Mouse (Mus musculus): ENCODE results near the gene Yif1b. TPM values are rescaled to one million over a fixed set of nuclear protein-coding genes. Genes with fewer than 3 reads are reported as not detected.

Yif1b gene
- total and polyA plus RNA-seq, 3 experiments: 94.8 to 143 TPM; not detected in 1

- H3K9ac ChIP-seq (ENCODE audit: control insufficient read depth, low read depth, low read length, poor library complexity, severe bottlenecking): no peak overlapping the region
- TF ChIP-seq ETS1 (IDR thresholded peaks at IDR 0.05; ENCODE audit: low read depth, low read length): no peak
- DNase-seq (ENCODE audit: low read depth, low spot score): no peak
- no peaks in the 10 kb centered on the region for H3K4me1 ChIP-seq (ENCODE audit: control insufficient read depth in 1 of 2, insufficient read depth in 2 of 2, low read length in 2 of 2)
- H3K27me3 ChIP-seq (ENCODE audit: control insufficient read depth in 1 of 2, insufficient read depth in 2 of 2, low read length in 2 of 2): no peaks in the 10 kb centered on the region
- no peaks in the 10 kb centered on the region for H3K36me3 ChIP-seq (ENCODE audit: control insufficient read depth in 1 of 2, insufficient read depth in 2 of 2, low read length in 2 of 2)
- no peaks in the 10 kb centered on the region for H3K9me3 ChIP-seq (replicated peaks; ENCODE audit: insufficient read depth, low read length)
- H3K4me3 ChIP-seq (ENCODE audit: control insufficient read depth in 1 of 2, insufficient read depth in 1 of 2, low read depth in 2 of 2, low read length in 2 of 2): no peak overlapping the region
- no peaks in the 10 kb centered on the region for H3K79me2 ChIP-seq (ENCODE audit: control insufficient read depth, insufficient read depth, low read length, poor library complexity)
- H3K27ac ChIP-seq (ENCODE audit: control insufficient read depth, low read depth, low read length): no peak overlapping the region
Observed at GRCm38 (mm10) chr7:29246015-29246414, 7.9 kb downstream of the Yif1b start.

DNA sequence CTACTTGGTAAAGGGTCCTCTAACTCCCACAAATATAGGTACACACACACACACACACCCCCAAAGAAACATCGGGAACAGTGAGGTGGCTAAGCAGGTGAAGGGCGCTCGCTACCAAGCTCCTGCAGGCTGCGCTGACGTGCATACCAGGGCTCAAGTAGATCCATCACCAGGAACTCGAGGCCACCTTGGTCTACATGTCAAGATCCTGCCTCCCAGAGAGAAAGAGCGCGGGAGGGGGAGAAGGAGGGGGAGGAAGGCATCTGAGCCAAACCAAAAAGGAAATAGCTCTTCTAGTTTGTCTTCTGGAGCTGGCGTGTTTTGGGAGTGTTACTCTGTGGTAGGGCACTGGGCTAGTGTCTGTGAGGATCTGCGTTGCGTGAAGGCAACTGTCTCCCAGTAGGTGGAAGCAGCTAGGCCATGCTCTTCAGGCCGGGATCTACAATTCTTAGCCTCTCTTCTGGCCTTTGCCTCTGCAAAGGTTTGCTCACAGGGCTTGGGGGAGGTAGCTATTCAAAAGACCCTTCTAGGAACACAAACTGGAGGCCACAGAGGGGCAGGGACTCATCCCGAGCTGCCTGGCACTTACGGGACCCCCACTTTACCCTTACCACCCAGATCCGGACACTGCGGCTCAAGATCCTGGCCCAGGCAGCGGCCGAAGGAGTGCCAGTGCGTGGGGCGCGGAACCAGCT is 8.6 kb downstream of the Yif1b start:
- no peak overlapping the region for H3K9ac ChIP-seq (ENCODE audit: control insufficient read depth, low read depth, low read length, poor library complexity, severe bottlenecking)
- H3K27ac ChIP-seq (ENCODE audit: control insufficient read depth, low read depth, low read length): no peak overlapping the region
- H3K79me2 ChIP-seq (ENCODE audit: control insufficient read depth, insufficient read depth, low read length, poor library complexity): no peaks in the 10 kb centered on the region
- H3K36me3 ChIP-seq (ENCODE audit: control insufficient read depth in 1 of 2, insufficient read depth in 2 of 2, low read length in 2 of 2): no peaks in the 10 kb centered on the region
- H3K4me3 ChIP-seq (ENCODE audit: control insufficient read depth in 1 of 2, insufficient read depth in 1 of 2, low read depth in 2 of 2, low read length in 2 of 2): no peak overlapping the region
- H3K27me3 ChIP-seq (ENCODE audit: control insufficient read depth in 1 of 2, insufficient read depth in 2 of 2, low read length in 2 of 2): no peaks in the 10 kb centered on the region
- no peaks in the 10 kb centered on the region for H3K4me1 ChIP-seq (ENCODE audit: control insufficient read depth in 1 of 2, insufficient read depth in 2 of 2, low read length in 2 of 2)
- DNase-seq (ENCODE audit: low read depth, low spot score): no peak
- H3K9me3 ChIP-seq (replicated peaks; ENCODE audit: insufficient read depth, low read length): no peaks in the 10 kb centered on the region
- no peak for TF ChIP-seq USF2 (IDR thresholded peaks at IDR 0.05; ENCODE audit: borderline replicate concordance in 1 of 2, insufficient read depth in 1 of 2, low read depth in 1 of 2, low read length in 2 of 2)
- TF ChIP-seq ZKSCAN1 (IDR thresholded peaks at IDR 0.05; ENCODE audit: low read depth, low read length): no peak
- TF ChIP-seq CHD1 (IDR thresholded peaks at IDR 0.05; ENCODE audit: low read depth, low read length): no peak
- no peak for TF ChIP-seq TBP (IDR thresholded peaks at IDR 0.05; ENCODE audit: low read depth, low read length)
- TF ChIP-seq TCF12 (IDR thresholded peaks at IDR 0.05; ENCODE audit: low read depth, low read length): no peak
- TF ChIP-seq KAT2A (conservative IDR thresholded peaks at IDR 0.05; ENCODE audit: low read depth, low read length): no peak
- no peak for TF ChIP-seq CHD2 (IDR thresholded peaks at IDR 0.05; ENCODE audit: low read length)
- no peak for TF ChIP-seq E2F4 (IDR thresholded peaks at IDR 0.05; ENCODE audit: borderline replicate concordance, low read depth, low read length)
- no peak for TF ChIP-seq POLR2AphosphoS5 (IDR thresholded peaks at IDR 0.05; ENCODE audit: borderline replicate concordance, low read depth, low read length)
- no peak for TF ChIP-seq GABPA (IDR thresholded peaks at IDR 0.05; ENCODE audit: low read depth, low read length)
- TF ChIP-seq ZNF384 (IDR thresholded peaks at IDR 0.05; ENCODE audit: low read depth, low read length): no peak
- no peak for TF ChIP-seq MYC (IDR thresholded peaks at IDR 0.05; ENCODE audit: low read depth, low read length)
- TF ChIP-seq ZC3H11A (IDR thresholded peaks at IDR 0.05; ENCODE audit: low read depth, low read length): no peak

GRCm38 (mm10) chr7:29247314-29247700 is 9.2 kb downstream of the Yif1b start:
- no peaks in the 10 kb centered on the region for H3K9me3 ChIP-seq (replicated peaks; ENCODE audit: insufficient read depth, low read length)
- no peaks in the 10 kb centered on the region for H3K36me3 ChIP-seq (ENCODE audit: control insufficient read depth in 1 of 2, insufficient read depth in 2 of 2, low read length in 2 of 2)
- no peaks in the 10 kb centered on the region for H3K79me2 ChIP-seq (ENCODE audit: control insufficient read depth, insufficient read depth, low read length, poor library complexity)
- TF ChIP-seq RAD21 (IDR thresholded peaks at IDR 0.05; ENCODE audit: low read depth, low read length) (peak; percentile 46), SMC3 (IDR thresholded peaks at IDR 0.05; ENCODE audit: low read depth, low read length) (peak; percentile 87), TCF12 (IDR thresholded peaks at IDR 0.05; ENCODE audit: low read depth, low read length) (0 out of 2 replicates have a peak, but pooled peaks have one; percentile 10), POLR2A (IDR thresholded peaks at IDR 0.05; ENCODE audit: control insufficient read depth in 1 of 2, insufficient read depth in 1 of 2, low read depth in 1 of 2, low read length in 2 of 2, poor library complexity in 1 of 2) (no peak), ZC3H11A (IDR thresholded peaks at IDR 0.05; ENCODE audit: low read depth, low read length) (peak; percentile 64), MAZ (IDR thresholded peaks at IDR 0.05; ENCODE audit: low read depth, low read length) (peak; percentile 60; the same call in 1 of the 2 replicates), USF1 (IDR thresholded peaks at IDR 0.05; ENCODE audit: low read depth, low read length) (no peak), CTCF (IDR thresholded peaks at IDR 0.05 in 2 of 3, conservative IDR thresholded peaks at IDR 0.05 in 1 of 3; ENCODE audit: control insufficient read depth in 1 of 3, insufficient read depth in 1 of 3, low read depth in 2 of 3, low read length in 3 of 3, poor library complexity in 1 of 3, severe bottlenecking in 1 of 3) (peak; percentile 81 to 99 (median 89)), HCFC1 (IDR thresholded peaks at IDR 0.05; ENCODE audit: low read depth, low read length) (0 out of 2 replicates have a peak, but pooled peaks have one; percentile 15), CHD1 (IDR thresholded peaks at IDR 0.05; ENCODE audit: low read depth, low read length) (no peak)
- peak; percentile 76 for DNase-seq (ENCODE audit: low read depth, low spot score)
- H3K27me3 ChIP-seq (ENCODE audit: control insufficient read depth in 1 of 2, insufficient read depth in 2 of 2, low read length in 2 of 2): no peaks in the 10 kb centered on the region
- no peaks in the 10 kb centered on the region for H3K4me1 ChIP-seq (ENCODE audit: control insufficient read depth in 1 of 2, insufficient read depth in 2 of 2, low read length in 2 of 2)
- no peak overlapping the region for H3K9ac ChIP-seq (ENCODE audit: control insufficient read depth, low read depth, low read length, poor library complexity, severe bottlenecking)
- H3K27ac ChIP-seq (ENCODE audit: control insufficient read depth, low read depth, low read length): no peak overlapping the region
- no peak overlapping the region for H3K4me3 ChIP-seq (ENCODE audit: control insufficient read depth in 1 of 2, insufficient read depth in 1 of 2, low read depth in 2 of 2, low read length in 2 of 2)
